Mouse (Mus musculus) spleen, adult 2 months (tissue): Measurements from ENCODE around the gene Krt78. TPM values are rescaled to one million over a fixed set of nuclear protein-coding genes. Genes with fewer than 3 reads are reported as not detected.
"Not testable (repeated sequence)": the region's sequence is repeated elsewhere in the genome, so short reads cannot be mapped to it uniquely, and the experiment has no call there.

Experiments used
- DNase-seq, 2 experiments: peaks; one replicate each; pipeline versions ENCODE4 v3.0.0 to v3.0.0-alpha.2; 2012 to 2021; ENCODE audit warnings: low spot score in 2 of 2, low read depth in 1 of 2
- H3K27ac ChIP-seq: fragments of 200-500 bp; 2 replicates; pipeline ENCODE4 v1.5.1; 2012; ENCODE audit warnings: low read length, inconsistent platforms; ENCODE audit not compliant: insufficient read depth
- H3K27me3 ChIP-seq: fragments of 200-500 bp; 2 replicates; pipeline ENCODE4 v1.6.1; 2012; ENCODE audit warnings: mild to moderate bottlenecking, moderate library complexity, low read length, inconsistent platforms; ENCODE audit not compliant: control insufficient read depth, insufficient read depth
- H3K36me3 ChIP-seq: fragments of 200-500 bp; 2 replicates; pipeline ENCODE4 v1.6.1; 2012; ENCODE audit warnings: mild to moderate bottlenecking, low read length, inconsistent platforms; ENCODE audit not compliant: control insufficient read depth, insufficient read depth
- H3K4me1 ChIP-seq: fragments of 200-500 bp; 2 replicates; pipeline ENCODE4 v1.6.1; 2011; ENCODE audit warnings: inconsistent platforms; ENCODE audit not compliant: control insufficient read depth, insufficient read depth, insufficient read length
- H3K4me3 ChIP-seq: fragments of 200-500 bp; 2 replicates; pipeline ENCODE4 v1.5.1; 2011; ENCODE audit warnings: mild to moderate bottlenecking, inconsistent platforms; ENCODE audit not compliant: insufficient read depth, insufficient read length; ENCODE audit errors: extremely low read depth
- CTCF ChIP-seq: fragments of 200-500 bp; IDR thresholded peaks from 2 replicates; pipeline ENCODE4 v1.5.1; 2011; ENCODE audit warnings: mild to moderate bottlenecking, inconsistent platforms; ENCODE audit not compliant: insufficient read depth, insufficient read length, insufficient replicate concordance; ENCODE audit errors: extremely low read depth
- POLR2A ChIP-seq: fragments of 200-500 bp; IDR thresholded peaks from 2 replicates; pipeline ENCODE4 v1.6.1; 2011; ENCODE audit warnings: low read depth, low read length, inconsistent platforms
- WGBS: fragments of 180-500 bp; shearing (Covaris S2); methylation state at CpG from one replicate; pipeline ENCODE4 v1.1.7; 2018; 5-methylcytosine and 5-hydroxymethylcytosine counted together
- polyA plus RNA-seq: library from polyadenylated mRNA; depleted of rRNA; stranded (reverse); fragments of >200 nt; gene quantifications from 2 replicates; pipeline ENCODE4 v1.2.3, GENCODE M21; 2012; rRNA removed

Gene Krt78
- not detected in 2 replicates for polyA plus RNA-seq

- no peak for TF ChIP-seq POLR2A
- no peak for TF ChIP-seq CTCF
- WGBS, result 81% methylated on average over 9 of the region's 9 CpGs
- H3K27me3 ChIP-seq, result no peaks in the 10 kb centered on the region
These were observed at the start of gene Krt78 for GRCm38 (mm10) chr15:101954187-101954586. TSS of gene Krt78 (minus strand) at chr15:101954287.

GRCm38 (mm10) chr15:102003516-102003915, 49.4 kb upstream of the Krt78 start:
- Histone ChIP-seq H3K4me3 (no peak overlapping the region), H3K27ac (no peak overlapping the region), H3K4me1 (no peaks in the 10 kb centered on the region; the same call in 1 of the 2 replicates), H3K27me3 (0 out of 2 replicates have a peak, but pooled peaks cover 3% of the 10 kb centered on the region), H3K36me3 (no peaks in the 10 kb centered on the region)
- no peak for TF ChIP-seq CTCF
- TF ChIP-seq POLR2A, result no peak
- 59% methylated on average over 12 of the region's 12 CpGs for WGBS
- no peak for DNase-seq

More at GRCm38 (mm10) chr15:101954187-101954586, at the start of gene Krt78:
- Histone ChIP-seq H3K27ac (no peak within 1 kb of the TSS), H3K4me1 (no peaks in the 10 kb centered on the region), H3K36me3 (no peaks in the 10 kb centered on the region), H3K4me3 (no peak within 1 kb of the TSS)
- DNase-seq, result no peak

- WGBS, result 8% methylated on average over 34 of the region's 34 CpGs
- peak overlapping the region; percentile 6; the same call in 1 of the 2 replicates for H3K4me3 ChIP-seq
- TF ChIP-seq CTCF, result no peak
- H3K4me1 ChIP-seq, result no peaks in the 10 kb centered on the region; the same call in 1 of the 2 replicates
- H3K27ac ChIP-seq, result no peak overlapping the region
- DNase-seq, result no peak
- 0 out of 2 replicates have a peak, but pooled peaks cover 3% of the 10 kb centered on the region for H3K27me3 ChIP-seq
- H3K36me3 ChIP-seq, result no peaks in the 10 kb centered on the region
These were observed 48.8 kb upstream of the Krt78 start for GRCm38 (mm10) chr15:102002646-102003488.

- WGBS, result 74% methylated on average over 11 of the region's 11 CpGs
These were observed 45.7 kb upstream of the Krt78 start for GRCm38 (mm10) chr15:101999676-102000335.

GRCm38 (mm10) chr15:101999156-101999555, 45.1 kb upstream of the Krt78 start:
- WGBS, result 42% methylated on average over 11 of the region's 11 CpGs
- H3K4me3 ChIP-seq, result no peak overlapping the region

More at GRCm38 (mm10) chr15:101999676-102000335, 45.7 kb upstream of the Krt78 start:
- DNase-seq, result no peak
- Histone ChIP-seq H3K27ac (no peak overlapping the region), H3K36me3 (no peaks in the 10 kb centered on the region), H3K27me3 (0 out of 2 replicates have a peak, but pooled peaks cover 3% of the 10 kb centered on the region), H3K4me3 (no peak overlapping the region), H3K4me1 (no peaks in the 10 kb centered on the region; the same call in 1 of the 2 replicates)
- no peak for TF ChIP-seq CTCF
- no peak for TF ChIP-seq POLR2A

GRCm38 (mm10) chr15:101996450-101997078, 42.5 kb upstream of the Krt78 start:
- 90% methylated on average over 11 of the region's 11 CpGs for WGBS
- H3K4me1 ChIP-seq, H3K27me3 ChIP-seq, H3K4me3 ChIP-seq, DNase-seq, H3K36me3 ChIP-seq, H3K27ac ChIP-seq: not testable (repeated sequence)

More at GRCm38 (mm10) chr15:101999156-101999555, 45.1 kb upstream of the Krt78 start:
- H3K4me1 ChIP-seq, result no peaks in the 10 kb centered on the region; the same call in 1 of the 2 replicates
- TF ChIP-seq CTCF (no peak), POLR2A (no peak)
- H3K27me3 ChIP-seq, result 0 out of 2 replicates have a peak, but pooled peaks cover 3% of the 10 kb centered on the region
- no peaks in the 10 kb centered on the region for H3K36me3 ChIP-seq
- no peak for DNase-seq
- no peak overlapping the region for H3K27ac ChIP-seq
